Mouse (Mus musculus): ENCODE measurements around the gene Cks2.

- TF ChIP-seq ELF1 (IDR thresholded peaks at IDR 0.05; ENCODE audit: low read depth, low read length) (no peak), SMC3 (IDR thresholded peaks at IDR 0.05; ENCODE audit: low read depth, low read length) (no peak), POLR2A (IDR thresholded peaks at IDR 0.05; ENCODE audit: control insufficient read depth in 1 of 2, insufficient read depth in 1 of 2, low read depth in 1 of 2, low read length in 2 of 2, poor library complexity in 1 of 2) (no peak), POLR2AphosphoS5 (IDR thresholded peaks at IDR 0.05; ENCODE audit: borderline replicate concordance, low read depth, low read length) (no peak), CTCF (IDR thresholded peaks at IDR 0.05 in 2 of 3, conservative IDR thresholded peaks at IDR 0.05 in 1 of 3; ENCODE audit: control insufficient read depth in 1 of 3, insufficient read depth in 1 of 3, low read depth in 2 of 3, low read length in 3 of 3, poor library complexity in 1 of 3, severe bottlenecking in 1 of 3) (no peak), ZMIZ1 (IDR thresholded peaks at IDR 0.05; ENCODE audit: low read depth, low read length) (no peak), E2F4 (IDR thresholded peaks at IDR 0.05; ENCODE audit: borderline replicate concordance, low read depth, low read length) (no peak), ZC3H11A (IDR thresholded peaks at IDR 0.05; ENCODE audit: low read depth, low read length) (no peak), MXI1 (IDR thresholded peaks at IDR 0.05; ENCODE audit: low read depth, low read length) (no peak; the same call in 1 of the 2 replicates)
These were observed 31.6 kb downstream of the Cks2 start for GRCm38 (mm10) chr13:51676641-51677040.
